Mouse (Mus musculus) CD4-positive, CD25-positive, alpha-beta regulatory T cell, adult 2 months (primary cell): ENCODE measurements around the gene Gpr156.
"Not testable (repeated sequence)": the region's sequence is repeated elsewhere in the genome, so short reads cannot be mapped to it uniquely, and the experiment has no call there.

Experiments used
- DNase-seq: peaks from one replicate; pipeline ENCODE4 v3.0.0-alpha.2; 2012; ENCODE audit warnings: low read depth, low spot score

The Gpr156 gene

GRCm38 (mm10) chr16:38001766-38002165 is 85.5 kb downstream of the Gpr156 start:
- DNase-seq = no peak

- no peak for DNase-seq
Observed at GRCm38 (mm10) chr16:38002485-38002884, 86.2 kb downstream of the Gpr156 start.

GRCm38 (mm10) chr16:38004486-38005020 is 88.3 kb downstream of the Gpr156 start:
- no peak for DNase-seq

GRCm38 (mm10) chr16:38005471-38005870 is 89.2 kb downstream of the Gpr156 start:
- no peak for DNase-seq

- no peak for DNase-seq
Observed at GRCm38 (mm10) chr16:38008371-38008770, 92.1 kb downstream of the Gpr156 start.

- DNase-seq = no peak
Observed at GRCm38 (mm10) chr16:38009041-38009825, 92.9 kb downstream of the Gpr156 start.

- no peak for DNase-seq
Observed at GRCm38 (mm10) chr16:38011486-38011885, 95.2 kb downstream of the Gpr156 start.

GRCm38 (mm10) chr16:38012382-38012781 is 96.1 kb downstream of the Gpr156 start:
- no peak for DNase-seq

- DNase-seq = no peak
Observed at GRCm38 (mm10) chr16:38012891-38013290, 96.6 kb downstream of the Gpr156 start.

- DNase-seq = no peak
Observed at GRCm38 (mm10) chr16:38014951-38015350, 98.7 kb downstream of the Gpr156 start.

- peak; percentile 17 for DNase-seq
Observed at GRCm38 (mm10) chr16:38016928-38017524, 100.7 kb downstream of the Gpr156 start.

- DNase-seq = no peak
Observed at GRCm38 (mm10) chr16:38017958-38018376, 101.7 kb downstream of the Gpr156 start.

GRCm38 (mm10) chr16:38032644-38033043 is 116.3 kb downstream of the Gpr156 start:
- DNase-seq = no peak

- DNase-seq = peak; percentile 30
Observed at GRCm38 (mm10) chr16:38033071-38033470, 116.8 kb downstream of the Gpr156 start.

GRCm38 (mm10) chr16:38038101-38038500 is 121.8 kb downstream of the Gpr156 start:
- not testable (repeated sequence) for DNase-seq

- DNase-seq = no peak
Observed at GRCm38 (mm10) chr16:38042160-38042559, 125.9 kb downstream of the Gpr156 start.

GRCm38 (mm10) chr16:38044551-38044950 is 128.3 kb downstream of the Gpr156 start:
- no peak for DNase-seq

- no peak for DNase-seq
Observed at GRCm38 (mm10) chr16:38047781-38048558, 131.7 kb downstream of the Gpr156 start.
